Mouse (Mus musculus) kidney, postnatal 14 days (tissue): Measurements from ENCODE around the gene Asic5.

Experiments used
- DNase-seq: peaks from one replicate; pipeline ENCODE4 v3.0.0; 2022; ENCODE audit warnings: mixed read lengths

The Asic5 gene

DNA sequence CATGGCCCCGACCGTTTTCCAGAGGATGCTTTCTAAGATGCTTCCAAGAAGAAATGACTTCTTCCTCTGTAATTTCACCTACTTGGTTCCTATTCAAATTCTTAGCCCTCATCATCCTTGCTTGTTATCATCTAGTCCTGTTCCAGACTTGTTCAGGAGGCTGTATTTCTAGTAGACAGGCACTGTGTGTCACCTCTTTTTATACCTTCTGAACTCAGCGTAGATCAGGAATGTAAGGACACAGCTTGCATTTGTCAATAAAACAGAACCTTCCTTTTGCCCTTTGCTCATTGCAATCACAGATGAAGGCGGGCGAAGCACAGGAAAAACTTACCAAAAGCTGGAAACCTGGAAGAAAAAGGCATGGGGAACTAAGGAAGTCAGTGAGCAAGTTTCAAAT lies at the start of gene Asic5:
Gene Asic5, plus strand, starts transcription at position 301 of the 400 bp plus-strand sequence.
- DNase-seq, result no peak

DNA sequence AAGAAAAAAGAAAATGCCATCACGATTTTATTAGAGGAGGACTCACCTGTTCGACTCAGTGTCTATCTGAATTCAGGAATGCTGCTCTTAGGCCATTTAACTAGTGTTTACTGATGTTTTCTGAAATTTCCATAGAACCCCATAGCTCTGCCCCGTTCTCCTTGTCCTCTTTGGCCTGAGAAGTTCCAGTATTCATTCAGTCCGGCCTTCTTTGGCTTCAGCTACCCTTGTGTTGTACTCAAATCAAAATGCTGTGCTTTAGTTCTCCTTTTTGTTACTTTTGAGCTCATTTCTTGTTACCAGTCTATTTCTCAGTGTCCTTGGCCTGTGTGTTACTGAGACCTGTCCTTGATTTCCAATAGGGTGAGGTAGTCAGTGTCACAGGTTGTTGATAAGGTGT lies 48.7 kb upstream of the Asic5 start:
- DNase-seq, result no peak

DNA sequence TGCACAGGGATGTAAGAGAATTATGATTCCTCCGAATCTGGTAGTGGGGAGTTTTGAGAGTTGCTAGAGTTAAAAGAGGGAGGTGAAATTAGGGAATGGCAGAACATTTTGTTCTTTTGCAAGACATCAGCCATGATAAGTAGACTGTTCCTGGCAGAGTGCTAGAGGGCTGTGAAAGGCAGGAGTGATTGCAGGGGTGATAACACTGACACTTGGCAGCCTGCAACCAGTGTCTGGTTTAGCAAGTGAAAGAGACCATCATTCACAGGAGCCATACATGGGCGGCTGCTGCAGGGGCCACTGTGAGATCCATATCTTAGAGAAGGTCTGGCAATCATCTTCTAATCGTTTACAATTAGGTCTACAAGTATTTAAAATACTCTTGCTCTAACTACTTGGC lies 43.2 kb upstream of the Asic5 start:
- DNase-seq, result no peak

DNA sequence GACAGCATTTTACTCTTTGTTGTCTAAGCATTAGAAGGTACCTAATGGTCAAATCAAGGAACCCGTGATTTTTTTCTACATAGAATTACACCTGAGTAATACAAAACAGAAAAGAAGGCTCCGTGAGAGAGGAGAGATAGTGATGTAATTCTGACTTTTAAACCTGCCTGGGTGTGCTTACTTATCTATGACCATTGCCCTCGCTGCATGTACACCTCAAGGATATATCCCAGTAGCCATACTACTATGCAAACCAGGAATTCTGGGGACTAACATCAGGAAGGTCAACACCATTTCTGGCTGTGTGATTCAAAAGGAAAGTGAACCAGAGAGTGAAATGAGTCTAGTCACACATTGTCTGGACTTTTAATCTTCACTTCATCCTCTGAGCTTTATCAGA lies 39.7 kb upstream of the Asic5 start:
- DNase-seq, result no peak

DNA sequence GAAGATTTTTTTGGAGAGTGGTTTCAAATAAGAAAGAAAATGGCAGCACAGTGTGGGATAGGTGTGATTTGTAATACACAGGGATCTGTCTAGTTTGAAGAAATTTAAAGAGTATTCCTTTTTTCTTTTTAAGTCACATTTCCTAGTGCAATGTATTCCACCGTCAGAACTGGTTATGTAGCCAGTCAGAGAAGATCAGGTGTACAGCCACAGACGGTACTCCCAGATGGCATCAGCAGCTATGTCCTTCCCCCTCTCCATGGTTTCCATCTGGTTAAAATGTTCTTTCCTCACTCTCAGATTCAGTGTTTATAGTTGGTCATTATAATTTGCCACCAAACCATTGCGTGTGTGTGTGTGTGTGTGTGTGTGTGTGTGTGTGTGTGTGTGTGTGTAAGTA lies 39.0 kb upstream of the Asic5 start:
- DNase-seq, result no peak

DNA sequence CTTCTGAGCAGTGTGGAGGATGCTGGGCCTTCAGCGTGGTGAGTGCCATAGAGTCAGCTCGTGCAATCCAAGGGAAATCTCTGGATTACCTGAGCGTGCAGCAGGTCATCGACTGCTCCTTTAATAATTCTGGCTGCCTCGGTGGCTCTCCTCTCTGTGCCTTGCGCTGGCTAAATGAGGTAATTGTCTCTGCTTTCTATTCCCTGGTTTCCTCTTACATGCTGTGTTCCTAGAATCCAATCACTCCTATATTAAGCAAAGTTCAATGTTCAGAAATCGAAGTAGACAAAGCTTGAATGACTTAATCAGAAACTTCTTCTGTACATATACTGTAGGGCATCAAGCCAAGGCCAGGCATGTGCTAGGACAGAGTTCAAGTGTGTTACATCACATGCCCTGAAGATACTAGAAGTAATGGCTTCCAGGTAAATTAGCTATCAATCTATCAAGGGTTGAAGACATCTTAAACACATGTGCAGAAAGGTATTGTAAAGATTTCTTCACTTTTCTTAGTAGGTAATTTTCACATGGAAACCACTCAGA lies 37.2 kb upstream of the Asic5 start:
- DNase-seq, result no peak

DNA sequence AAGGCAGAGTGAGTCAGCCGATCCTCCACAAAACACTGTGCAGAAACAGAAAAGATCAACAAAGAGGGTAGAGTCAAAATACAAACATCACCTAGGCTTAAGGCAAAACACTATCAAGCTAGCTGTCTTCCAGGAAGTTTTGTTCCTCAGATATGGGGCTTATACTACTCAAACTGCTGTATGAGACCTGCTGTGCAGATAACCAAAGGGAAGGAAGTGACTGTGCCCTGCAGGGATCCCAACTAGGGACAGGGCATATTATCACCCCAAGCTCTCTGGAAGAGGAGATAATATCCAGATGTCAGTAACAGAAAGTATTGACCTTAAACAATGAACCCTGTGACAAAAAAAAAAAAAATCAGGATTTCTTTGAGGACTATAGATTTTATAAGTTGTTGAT lies 33.0 kb upstream of the Asic5 start:
- no peak for DNase-seq

DNA sequence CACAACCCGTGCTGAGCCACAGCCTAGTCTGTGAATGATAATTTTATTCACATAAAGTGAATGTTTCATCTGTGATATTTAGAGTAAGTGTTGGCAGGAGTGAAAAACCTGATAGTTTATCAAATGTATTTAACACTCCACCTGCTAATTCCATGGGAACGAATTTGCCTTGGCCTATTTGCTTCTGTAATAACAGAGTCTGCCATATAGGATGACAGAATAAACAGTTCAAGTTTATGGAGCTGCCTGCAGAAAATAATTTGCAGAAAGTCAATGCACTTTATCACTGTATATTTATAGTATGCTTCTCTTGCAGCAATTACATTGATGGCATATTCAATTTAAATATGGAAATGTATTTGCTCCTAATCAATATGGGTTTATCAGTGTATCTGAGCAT lies 30.3 kb upstream of the Asic5 start:
- DNase-seq, result no peak

DNA sequence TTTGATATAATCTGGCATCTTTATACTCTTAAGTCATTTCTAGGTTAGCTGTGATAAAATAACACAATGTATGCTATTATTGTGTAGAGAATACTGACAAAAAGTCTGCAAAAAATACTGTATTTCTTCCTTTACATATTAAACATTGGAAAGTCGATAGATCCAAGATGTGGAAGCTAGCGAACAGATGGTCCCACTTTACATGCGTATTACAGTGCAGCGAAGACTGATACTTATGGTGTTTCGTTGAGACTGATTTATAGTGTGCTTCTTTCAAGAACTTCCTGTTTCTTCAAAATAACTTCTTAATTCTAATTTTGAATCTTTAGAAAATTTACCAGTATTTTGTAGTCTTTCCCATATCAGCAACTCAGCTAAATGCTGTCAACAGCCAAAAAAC lies 24.6 kb upstream of the Asic5 start:
- no peak for DNase-seq

DNA sequence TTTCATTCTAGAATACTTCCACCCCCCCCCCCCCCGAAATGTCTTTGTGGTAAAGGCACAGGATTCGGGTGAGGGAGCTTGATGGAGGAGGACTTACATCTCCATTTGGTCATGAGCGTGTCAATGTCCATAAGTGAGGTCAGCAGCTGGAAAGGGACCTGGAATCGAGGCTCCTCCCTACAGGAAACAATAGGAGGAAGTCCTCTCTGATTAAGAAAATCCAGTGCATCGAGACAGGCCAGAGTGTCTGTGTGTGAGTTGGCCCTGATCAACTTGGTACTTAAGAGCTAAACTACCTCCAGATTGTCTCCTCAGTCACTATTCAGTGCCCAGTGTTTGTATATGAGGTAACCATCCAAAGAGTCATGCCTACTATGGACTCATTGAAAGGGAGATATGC lies 20.8 kb upstream of the Asic5 start:
- no peak for DNase-seq

DNA sequence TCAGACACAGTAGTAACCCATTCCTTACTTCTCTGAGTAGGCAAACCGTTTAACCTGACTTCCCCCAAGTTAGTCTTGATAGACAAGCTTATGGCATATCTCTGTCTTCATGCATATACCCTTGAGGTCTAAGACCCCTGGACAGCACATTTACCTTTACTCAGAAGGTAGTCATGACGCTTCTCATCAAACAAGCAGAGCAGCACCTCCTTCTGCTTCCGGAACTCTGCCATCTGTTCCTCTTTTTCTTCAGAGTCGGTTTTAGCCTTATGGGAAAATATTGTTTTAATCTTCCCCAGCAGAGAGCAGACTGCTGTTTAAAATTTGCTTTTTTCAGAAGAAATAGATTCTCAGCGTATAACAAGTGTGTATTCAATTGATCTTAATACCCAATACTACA lies 18.3 kb upstream of the Asic5 start:
- DNase-seq, result no peak

DNA sequence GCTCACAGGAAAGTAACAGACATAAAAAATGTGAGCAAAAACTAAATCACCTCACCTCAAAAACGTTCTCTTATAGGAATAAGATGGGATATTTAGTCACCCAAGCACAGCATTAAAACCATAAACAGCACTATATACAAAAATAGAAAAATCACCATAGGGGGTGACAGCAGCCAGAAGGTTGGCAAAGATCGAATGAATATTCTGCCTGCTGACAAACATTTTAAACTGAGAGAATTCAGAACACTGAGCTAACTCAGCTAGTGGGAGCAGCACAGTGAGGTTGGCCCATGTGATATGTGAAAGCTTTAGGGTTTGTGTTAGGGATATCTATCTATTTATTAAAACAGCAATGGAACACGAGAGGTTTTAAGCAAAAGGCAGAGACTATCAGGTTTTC lies 17.5 kb upstream of the Asic5 start:
- no peak for DNase-seq

DNA sequence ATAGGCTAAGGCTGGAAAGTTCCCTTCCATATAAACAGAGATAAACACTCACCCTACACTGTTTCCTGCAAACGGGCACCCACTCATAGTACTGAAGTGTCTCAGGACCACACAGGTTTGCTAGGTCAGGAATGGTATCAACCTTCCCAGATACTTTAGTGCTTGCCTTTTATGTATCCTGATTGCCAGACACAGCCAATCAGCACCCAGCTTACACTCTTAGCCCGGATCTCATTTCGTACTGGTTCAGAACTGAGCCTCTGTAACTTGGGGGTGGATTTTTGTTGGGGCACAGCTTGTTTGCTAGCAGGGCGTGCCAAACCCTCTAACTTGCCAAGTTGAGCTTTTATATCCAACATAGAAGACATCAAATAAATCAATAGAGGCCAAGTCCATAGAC lies 6.5 kb upstream of the Asic5 start:
- no peak for DNase-seq

DNA sequence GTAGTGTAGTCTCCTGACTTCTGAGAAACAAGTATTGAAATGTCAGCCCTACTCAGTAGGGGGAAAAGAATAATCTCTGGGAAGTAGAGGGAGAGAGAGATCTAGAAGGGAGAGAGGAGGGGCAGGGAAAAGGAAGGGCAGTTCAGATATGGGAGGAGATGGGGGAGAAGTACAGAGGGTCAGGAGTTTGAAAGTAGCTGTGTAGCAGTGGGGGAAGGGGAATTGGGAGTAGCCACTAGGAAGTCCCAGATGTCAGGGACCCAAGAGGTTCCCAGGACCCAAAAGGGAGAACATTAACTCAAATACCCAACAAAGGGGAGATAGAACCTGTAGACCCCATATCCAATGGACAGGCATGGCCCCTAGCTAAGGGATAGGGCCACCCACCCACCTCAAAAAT lies 6.0 kb upstream of the Asic5 start, which contains the start of gene Tdo2:
Gene Tdo2, minus strand, starts transcription at position 101 of the 400 bp plus-strand sequence.
- no peak for DNase-seq

DNA sequence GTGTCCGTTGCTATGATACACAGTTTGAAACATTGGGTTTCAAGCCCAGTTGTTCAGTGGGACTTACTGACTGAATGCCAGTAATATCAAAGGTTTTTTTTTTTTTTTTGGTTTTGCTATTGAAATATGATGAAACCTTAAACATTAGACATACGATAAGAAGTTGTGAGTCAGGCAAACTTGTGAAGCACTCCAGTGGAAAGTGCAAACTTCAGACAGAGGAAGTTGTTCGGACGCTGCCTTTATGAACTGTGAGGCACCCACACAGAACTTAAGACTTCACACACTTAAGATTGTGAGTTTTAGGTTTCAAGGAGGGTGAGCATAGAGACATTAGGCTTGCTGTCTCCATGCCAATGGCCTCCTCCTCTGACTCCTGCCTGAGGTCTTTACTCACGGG lies 514 bp upstream of the Asic5 start:
- DNase-seq, result no peak

DNA sequence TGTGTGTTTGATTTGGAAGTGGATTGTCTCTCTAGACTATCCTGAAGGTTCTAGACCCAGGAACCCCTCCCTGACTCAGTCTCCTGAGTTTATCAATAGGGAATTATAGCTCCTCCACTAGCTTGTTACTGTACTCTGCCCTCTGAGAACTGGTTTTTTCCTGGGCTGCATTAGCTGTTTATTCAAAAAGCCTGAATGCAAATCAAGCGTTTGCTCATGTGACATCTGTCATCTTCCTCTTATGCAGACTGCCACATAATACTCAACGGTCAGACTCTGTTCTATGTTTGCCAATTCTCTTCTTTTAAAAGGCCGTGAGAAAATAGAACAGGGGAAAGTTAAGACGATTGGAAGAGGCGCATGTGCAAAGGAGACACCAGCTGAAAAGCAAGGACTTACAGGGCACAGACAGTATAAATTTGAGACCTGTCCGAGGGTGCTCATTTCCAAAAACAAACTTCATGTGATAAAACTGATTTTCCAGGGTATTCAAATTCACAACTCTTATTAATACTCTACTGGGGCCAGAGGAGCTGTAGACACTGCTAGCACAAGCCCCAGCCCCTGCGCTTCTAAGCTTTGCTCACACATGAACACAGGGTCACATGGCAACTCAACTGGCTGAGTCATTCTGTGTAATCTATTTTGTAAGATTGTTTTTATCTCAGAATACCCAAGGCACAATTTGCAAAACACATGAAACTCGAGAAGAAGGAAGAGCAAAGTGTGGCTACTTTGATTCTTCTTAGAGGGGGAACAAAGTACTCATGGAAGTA lies 1.2 kb downstream of the Asic5 start:
- no peak for DNase-seq

DNA sequence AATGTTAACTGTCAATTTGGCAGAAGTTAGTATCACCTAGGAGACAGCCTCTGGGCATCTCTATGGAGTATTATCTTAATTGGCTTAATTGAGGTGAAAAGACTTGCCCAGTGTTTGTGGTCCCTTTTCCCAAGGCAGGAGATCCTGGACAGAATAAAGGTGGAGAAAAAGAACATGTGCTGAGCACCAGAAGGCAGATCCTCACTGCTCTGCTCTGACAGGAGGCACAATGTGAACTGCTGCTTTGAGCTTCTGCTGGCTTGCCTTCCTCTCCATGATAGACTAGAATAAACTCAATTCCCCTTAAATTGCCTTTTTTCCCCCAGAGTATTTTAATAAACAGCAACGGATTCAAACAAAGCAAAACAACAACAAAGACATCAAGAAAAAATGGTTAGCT lies 3.0 kb downstream of the Asic5 start:
- DNase-seq, result no peak

DNA sequence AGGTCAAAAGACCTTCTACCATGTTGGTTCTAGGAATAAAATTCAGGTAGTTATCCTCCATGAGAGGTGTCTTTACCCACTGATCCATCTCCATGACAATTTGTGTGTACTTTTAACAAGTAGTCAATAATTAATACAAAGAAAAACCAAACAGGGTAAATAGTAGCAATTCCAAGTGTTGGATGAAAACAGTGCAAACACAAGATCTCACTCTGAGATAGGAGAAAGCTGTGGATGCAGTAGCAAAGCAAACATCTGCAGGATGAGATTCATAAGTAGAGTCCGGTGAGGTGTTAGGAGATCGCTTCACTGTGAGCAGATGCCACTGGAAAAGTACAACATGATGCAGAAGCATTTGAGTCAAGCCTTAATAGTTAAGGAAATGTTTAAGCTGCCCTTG lies 4.0 kb downstream of the Asic5 start:
- no peak for DNase-seq

DNA sequence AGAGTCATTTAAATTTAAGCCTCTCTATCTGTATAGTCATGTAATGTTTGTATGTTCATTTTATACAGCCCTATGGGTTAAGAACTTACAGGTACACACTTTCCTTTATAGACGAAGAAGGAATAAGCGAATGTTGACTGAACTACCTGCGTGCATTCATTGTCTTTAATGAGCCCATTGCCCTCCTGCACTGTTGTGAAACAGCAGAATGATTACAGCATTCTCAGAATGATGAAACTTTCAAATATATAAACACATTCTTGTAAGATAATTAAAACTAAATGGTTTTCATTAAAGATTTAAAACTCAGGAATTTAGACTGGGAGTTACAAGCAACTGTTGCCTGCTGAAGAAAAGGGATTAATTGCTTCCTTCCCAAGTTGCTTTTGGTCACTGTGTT lies 5.5 kb downstream of the Asic5 start:
- DNase-seq, result no peak

DNA sequence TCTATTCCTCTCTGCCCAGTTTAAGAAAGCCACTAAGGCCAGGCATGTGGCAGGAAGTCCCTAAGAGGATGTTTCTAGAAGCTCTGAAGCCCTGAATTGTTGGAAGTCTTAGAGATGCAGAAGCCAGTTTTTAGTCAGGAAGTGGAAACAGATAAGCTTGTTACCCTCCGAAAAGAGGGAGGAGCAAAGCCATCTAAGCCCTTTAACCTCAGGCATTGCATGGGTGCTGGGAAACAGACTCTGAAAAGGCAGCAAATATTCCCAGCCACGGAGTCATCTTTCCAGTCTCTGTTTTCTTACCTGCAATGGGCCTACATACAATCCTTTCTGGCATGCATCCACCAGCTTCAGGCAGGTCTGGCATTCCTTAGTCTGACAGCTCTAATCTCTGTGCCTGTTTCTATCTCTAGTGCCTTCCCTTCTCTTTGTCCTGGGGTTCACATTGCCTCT lies 7.6 kb downstream of the Asic5 start:
- DNase-seq, result no peak

DNA sequence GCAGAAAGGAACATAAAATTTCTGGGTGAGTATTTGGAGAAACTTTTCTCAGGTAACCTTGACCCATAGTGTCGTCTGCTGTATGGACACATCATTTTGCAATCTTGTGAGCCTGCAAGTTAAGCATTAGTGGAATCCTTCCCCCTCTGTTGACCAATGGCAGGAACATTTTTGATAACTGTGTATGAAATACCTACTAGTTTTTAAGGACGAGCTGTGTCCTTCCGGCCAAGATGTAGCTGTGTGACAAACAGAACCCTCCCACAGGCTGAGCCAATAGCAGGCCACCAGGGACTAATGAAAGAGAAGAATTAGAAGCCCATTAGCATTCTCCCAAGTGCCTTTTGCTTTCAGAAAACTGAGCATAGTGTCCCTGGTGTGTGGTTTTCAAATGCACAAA lies 8.4 kb downstream of the Asic5 start:
- DNase-seq, result no peak

DNA sequence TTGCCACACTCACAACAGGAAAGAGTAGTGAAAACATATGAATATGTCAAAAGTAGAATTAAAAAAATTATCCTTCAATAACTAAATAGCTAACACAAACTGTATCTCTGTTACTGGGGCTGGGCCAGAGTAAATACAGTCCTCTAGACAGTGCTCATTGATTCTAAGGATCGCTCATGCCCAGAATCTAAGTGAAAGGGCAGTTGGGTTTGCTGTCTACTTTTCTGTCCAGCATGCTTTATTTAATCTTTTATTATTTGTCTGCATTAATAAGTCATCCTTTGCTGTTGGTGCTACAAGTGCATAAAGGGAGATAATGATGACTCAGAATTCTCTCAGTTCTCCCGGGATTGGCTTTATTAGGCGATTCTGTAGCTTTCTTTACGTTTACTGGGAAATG lies 13.3 kb downstream of the Asic5 start:
- no peak for DNase-seq

DNA sequence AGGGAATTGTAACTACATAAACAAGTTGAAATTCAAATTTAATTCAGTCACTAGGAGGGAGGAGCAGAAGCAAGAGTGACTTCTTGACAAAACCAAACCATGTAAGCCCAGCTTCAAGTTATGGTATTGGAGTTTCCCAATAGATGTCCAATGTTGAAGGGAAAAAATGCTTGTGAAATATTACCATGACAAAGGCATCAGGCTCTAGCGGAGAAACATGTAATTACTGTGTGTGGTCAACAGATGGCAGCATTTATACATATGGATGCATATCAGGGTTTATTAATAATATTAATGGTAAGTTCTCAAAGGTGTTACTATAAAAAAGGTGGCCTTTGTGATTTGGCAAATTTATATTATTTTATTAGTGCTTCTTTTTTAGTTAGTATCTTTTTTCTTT lies 13.9 kb downstream of the Asic5 start:
- peak; percentile 40 for DNase-seq

DNA sequence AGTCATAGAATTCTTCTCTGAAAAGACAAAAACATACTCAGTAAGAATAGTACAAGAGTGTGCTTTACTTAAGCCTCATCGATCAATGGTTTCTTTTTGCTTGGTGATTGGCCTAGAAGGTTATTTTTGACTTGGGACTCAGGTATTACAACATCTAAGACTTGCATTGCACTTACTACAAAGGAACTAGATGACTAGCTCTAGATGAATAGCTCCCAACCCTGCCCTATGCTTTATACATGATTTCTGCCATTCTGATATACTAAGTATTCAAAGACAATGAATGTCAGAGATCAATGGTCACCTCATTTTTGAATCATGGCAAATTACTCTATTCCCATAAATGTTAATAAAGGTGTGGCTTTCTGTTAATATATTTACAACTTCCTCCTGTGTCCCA lies 24.9 kb downstream of the Asic5 start:
- DNase-seq, result no peak

DNA sequence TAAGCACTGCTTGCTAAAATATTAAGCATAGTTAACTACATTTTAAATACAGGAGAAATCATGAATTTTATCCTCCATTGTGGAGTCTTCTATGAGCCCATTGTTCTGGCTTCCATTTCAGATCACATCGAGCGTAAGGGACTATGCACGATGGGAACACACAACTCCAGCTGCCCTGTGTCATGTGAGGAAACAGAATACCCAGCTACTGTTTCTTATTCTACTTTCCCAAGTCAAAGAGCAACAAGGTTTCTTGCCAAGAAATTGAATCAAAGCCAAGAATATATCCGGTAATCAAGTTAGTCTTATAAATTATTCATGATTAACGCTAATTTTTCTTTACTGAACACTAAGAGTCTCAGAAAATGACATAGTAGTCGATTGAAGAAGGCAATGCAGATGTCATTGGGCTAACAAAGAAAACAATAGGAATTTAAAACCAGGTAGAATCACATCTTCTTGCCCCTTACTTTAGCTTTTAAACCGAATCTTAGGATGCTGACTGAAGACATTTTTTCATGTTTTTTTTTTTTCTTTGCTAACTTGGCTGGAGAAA lies 32.1 kb downstream of the Asic5 start:
- no peak for DNase-seq
